Mouse (Mus musculus) kidney, adult 2 months (tissue): Measurements from ENCODE around the gene Dnah8.

Experiments
- CTCF ChIP-seq: fragments of 200-500 bp; conservative IDR thresholded peaks from 2 replicates; pipeline ENCODE4 v1.5.1; 2011; ENCODE audit warnings: low read depth, mild to moderate bottlenecking, control low read depth, low read length, moderate library complexity, mixed read lengths; ENCODE audit not compliant: insufficient read depth, insufficient read length
- POLR2A ChIP-seq: fragments of 200-500 bp; IDR thresholded peaks from one replicate; pipeline ENCODE4 v1.6.1; 2011; ENCODE audit warnings: low read depth, low read length, control low read depth

- no peak for TF ChIP-seq CTCF
- no peak for TF ChIP-seq POLR2A
These were observed 150.3 kb downstream of the Dnah8 start for GRCm38 (mm10) chr17:30774416-30774815.
